Mouse (Mus musculus): ENCODE measurements around the gene Gm20388. TPM values are rescaled to one million over a fixed set of nuclear protein-coding genes. Genes with fewer than 3 reads are reported as not detected.
A peak's percentile ranks its signal among the peaks of the same experiment; 100 is the strongest.

Gene Gm20388
- polyA plus RNA-seq, 1 experiment from 2014 or later, result not detected

- Histone ChIP-seq H3K4me3 (replicated peaks) (no peak overlapping the region), H3K4me2 (no peak overlapping the region), H3K9ac (no peak overlapping the region), H3K4me1 (replicated peaks) (peaks cover 97% of the 10 kb centered on the region), H3K27me3 (no peaks in the 10 kb centered on the region), H3K36me3 (peaks cover 88% of the 10 kb centered on the region), H3K27ac (no peak overlapping the region), H3K9me3 (replicated peaks) (no peaks in the 10 kb centered on the region)
- DNase-seq (no peak), ATAC-seq (ENCODE audit: low read depth) (no peak)
- WGBS (ENCODE audit: insufficient replicate concordance), result 63% methylated on average over 12 of the region's 12 CpGs
Measured at GRCm38 (mm10) chr8:120550430-120550829, 639.8 kb downstream of the Gm20388 start.

- Histone ChIP-seq H3K27ac (no peak overlapping the region), H3K4me1 (replicated peaks) (peaks cover 97% of the 10 kb centered on the region), H3K9ac (no peak overlapping the region), H3K9me3 (replicated peaks) (no peaks in the 10 kb centered on the region), H3K27me3 (no peaks in the 10 kb centered on the region), H3K4me3 (replicated peaks) (no peak overlapping the region), H3K4me2 (no peak overlapping the region), H3K36me3 (peaks cover 88% of the 10 kb centered on the region)
- DNase-seq (no peak), ATAC-seq (ENCODE audit: low read depth) (no peak)
- WGBS (ENCODE audit: insufficient replicate concordance), result 81% methylated on average over 11 of the region's 11 CpGs
Measured at GRCm38 (mm10) chr8:120550937-120551676, 640.5 kb downstream of the Gm20388 start.

GRCm38 (mm10) chr8:120551677-120551980, 641.0 kb downstream of the Gm20388 start:
- Histone ChIP-seq H3K4me2 (no peak overlapping the region), H3K27me3 (no peaks in the 10 kb centered on the region), H3K4me1 (replicated peaks) (peaks cover 97% of the 10 kb centered on the region), H3K9ac (no peak overlapping the region), H3K4me3 (replicated peaks) (no peak overlapping the region), H3K9me3 (replicated peaks) (no peaks in the 10 kb centered on the region), H3K27ac (no peak overlapping the region), H3K36me3 (peaks cover 89% of the 10 kb centered on the region)
- no peak for DNase-seq
- no peak for ATAC-seq (ENCODE audit: low read depth)
- WGBS (ENCODE audit: insufficient replicate concordance), result 88% methylated on average over 3 of the region's 3 CpGs

GRCm38 (mm10) chr8:120552509-120552908, 641.9 kb downstream of the Gm20388 start:
- H3K9me3 ChIP-seq (replicated peaks), result no peaks in the 10 kb centered on the region
- no peak overlapping the region for H3K27ac ChIP-seq
- 91% methylated on average over 11 of the region's 11 CpGs for WGBS (ENCODE audit: insufficient replicate concordance)
- H3K27me3 ChIP-seq, result no peaks in the 10 kb centered on the region
- H3K9ac ChIP-seq, result no peak overlapping the region
- H3K4me2 ChIP-seq, result no peak overlapping the region
- ATAC-seq (ENCODE audit: low read depth) (no peak), DNase-seq (no peak)
- H3K36me3 ChIP-seq, result peaks cover 94% of the 10 kb centered on the region
- H3K4me1 ChIP-seq (replicated peaks), result peaks cover 97% of the 10 kb centered on the region
- no peak overlapping the region for H3K4me3 ChIP-seq (replicated peaks)

- Histone ChIP-seq H3K36me3 (peaks cover 94% of the 10 kb centered on the region), H3K9me3 (replicated peaks) (no peaks in the 10 kb centered on the region), H3K4me2 (no peak overlapping the region), H3K4me3 (replicated peaks) (no peak overlapping the region), H3K9ac (no peak overlapping the region), H3K27me3 (no peaks in the 10 kb centered on the region), H3K27ac (no peak overlapping the region), H3K4me1 (replicated peaks) (peaks cover 97% of the 10 kb centered on the region)
- ATAC-seq (ENCODE audit: low read depth) (no peak), DNase-seq (no peak)
- WGBS (ENCODE audit: insufficient replicate concordance), result 91% methylated on average over 23 of the region's 24 CpGs
Measured at GRCm38 (mm10) chr8:120553441-120554123, 642.9 kb downstream of the Gm20388 start.

GRCm38 (mm10) chr8:120554466-120555039, 643.9 kb downstream of the Gm20388 start:
- Histone ChIP-seq H3K36me3 (peaks cover 95% of the 10 kb centered on the region), H3K9me3 (replicated peaks) (no peaks in the 10 kb centered on the region), H3K9ac (no peak overlapping the region), H3K27me3 (no peaks in the 10 kb centered on the region), H3K27ac (no peak overlapping the region; the same call in 1 of the 2 replicates), H3K4me3 (replicated peaks) (no peak overlapping the region), H3K4me2 (no peak overlapping the region), H3K4me1 (replicated peaks) (peaks cover 97% of the 10 kb centered on the region)
- no peak for ATAC-seq (ENCODE audit: low read depth)
- 91% methylated on average over 18 of the region's 18 CpGs for WGBS (ENCODE audit: insufficient replicate concordance)
- no peak for DNase-seq

GRCm38 (mm10) chr8:120556198-120556892, 645.7 kb downstream of the Gm20388 start:
- peaks cover 97% of the 10 kb centered on the region for H3K36me3 ChIP-seq
- WGBS (ENCODE audit: insufficient replicate concordance), result 42% methylated on average over 20 of the region's 20 CpGs
- no peaks in the 10 kb centered on the region for H3K9me3 ChIP-seq (replicated peaks)
- peak overlapping the region; percentile 47 for H3K27ac ChIP-seq
- peak overlapping the region; percentile 41; the same call in 1 of the 2 replicates for H3K9ac ChIP-seq
- H3K4me1 ChIP-seq (replicated peaks), result peaks cover 96% of the 10 kb centered on the region
- ATAC-seq (ENCODE audit: low read depth), result 0 out of 2 replicates have a peak, but pooled peaks have one; percentile 11
- peak overlapping the region; percentile 26; the same call in 1 of the 2 replicates for H3K4me2 ChIP-seq
- H3K27me3 ChIP-seq, result no peaks in the 10 kb centered on the region
- DNase-seq, result no peak
- no peak overlapping the region for H3K4me3 ChIP-seq (replicated peaks)

GRCm38 (mm10) chr8:120557170-120557965, 646.7 kb downstream of the Gm20388 start:
- Histone ChIP-seq H3K4me2 (no peak overlapping the region), H3K9ac (no peak overlapping the region), H3K4me3 (replicated peaks) (no peak overlapping the region), H3K27me3 (no peaks in the 10 kb centered on the region), H3K36me3 (peaks cover 99% of the 10 kb centered on the region), H3K9me3 (replicated peaks) (no peaks in the 10 kb centered on the region), H3K27ac (peak overlapping the region; percentile 47; the same call in 1 of the 2 replicates), H3K4me1 (replicated peaks) (peaks cover 96% of the 10 kb centered on the region)
- DNase-seq (no peak), ATAC-seq (ENCODE audit: low read depth) (no peak)
- WGBS (ENCODE audit: insufficient replicate concordance), result 69% methylated on average over 15 of the region's 15 CpGs

- no peak overlapping the region for H3K9ac ChIP-seq
- H3K9me3 ChIP-seq (replicated peaks), result no peaks in the 10 kb centered on the region
- H3K4me1 ChIP-seq (replicated peaks), result peaks cover 98% of the 10 kb centered on the region
- DNase-seq, result no peak
- no peaks in the 10 kb centered on the region for H3K27me3 ChIP-seq
- 81% methylated on average over 4 of the region's 4 CpGs for WGBS (ENCODE audit: insufficient replicate concordance)
- H3K27ac ChIP-seq, result no peak overlapping the region
- H3K4me2 ChIP-seq, result no peak overlapping the region
- H3K4me3 ChIP-seq (replicated peaks), result no peak overlapping the region
- peaks cover 100% of the 10 kb centered on the region for H3K36me3 ChIP-seq
- no peak for ATAC-seq (ENCODE audit: low read depth)
Measured at GRCm38 (mm10) chr8:120558162-120558561, 647.5 kb downstream of the Gm20388 start.

GRCm38 (mm10) chr8:120559654-120560053, 649.0 kb downstream of the Gm20388 start:
- Histone ChIP-seq H3K4me2 (no peak overlapping the region), H3K27me3 (no peaks in the 10 kb centered on the region), H3K9ac (no peak overlapping the region), H3K4me3 (replicated peaks) (no peak overlapping the region), H3K4me1 (replicated peaks) (peaks cover 98% of the 10 kb centered on the region), H3K36me3 (peaks cover 100% of the 10 kb centered on the region), H3K27ac (no peak overlapping the region), H3K9me3 (replicated peaks) (no peaks in the 10 kb centered on the region)
- 73% methylated on average over 11 of the region's 11 CpGs for WGBS (ENCODE audit: insufficient replicate concordance)
- DNase-seq, result no peak
- no peak for ATAC-seq (ENCODE audit: low read depth)

Measured in liver, embryonic 13.5 days (tissue).